In the genomic region with DNA sequence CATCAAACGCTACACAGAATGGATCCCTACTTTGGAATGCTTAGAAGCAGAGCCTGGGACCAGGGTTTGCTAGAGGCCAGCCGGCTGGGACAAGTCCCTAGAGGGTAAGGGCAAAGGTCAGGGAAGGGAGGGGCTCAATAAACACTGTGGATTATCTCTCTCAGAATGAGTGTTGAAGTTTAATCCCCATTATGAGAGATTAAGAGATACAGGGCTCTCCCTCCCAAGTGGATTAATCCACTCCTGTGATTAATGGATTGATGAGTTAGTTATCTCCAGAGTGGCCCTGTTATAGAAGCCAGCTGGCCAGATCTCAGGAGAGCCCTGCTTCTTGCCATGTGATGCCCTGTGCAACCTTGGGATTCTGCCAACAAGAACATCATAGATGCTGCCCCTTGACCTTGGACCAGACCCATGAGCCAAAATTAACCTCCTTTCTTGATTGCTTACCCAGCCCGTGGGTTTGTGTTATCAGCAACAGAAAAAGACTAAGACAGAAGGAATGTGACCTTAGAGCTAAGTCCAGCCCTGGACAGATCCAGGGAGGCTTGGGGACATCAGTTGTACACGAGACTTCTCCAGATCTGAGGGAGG, we compare ENCODE assay signal across 16 mouse cellular contexts.
DNase-seq lines count a peak whose midpoint lies in the region; ATAC-seq and TF ChIP-seq lines count a peak whose summit lies in the region.
"Had no signal": no experiment of that assay in that cellular context is flagged by ENCODE, and none has a peak within 500 bp of the region (broad histone marks: within the 10 kb centered on the region; RNA-seq: fewer than 3 reads in every experiment).

No protein-coding gene starts in this region.

- H3K9ac ChIP-seq in stomach, postnatal 0 days (ENCODE audit: low read length), result no peak overlapping the region
- H3K9ac ChIP-seq: embryonic facial prominence, embryonic 15.5 days; liver, embryonic 12.5 days; lung, embryonic 15.5 days; midbrain, embryonic 13.5 days had no signal

- no peak overlapping the region for H3K4me3 ChIP-seq in stomach, postnatal 0 days (ENCODE audit: low read depth, low read length)
- H3K4me3 ChIP-seq: embryonic facial prominence, embryonic 15.5 days; forebrain, embryonic 10.5 days; layer of hippocampus, adult 2 months; liver, embryonic 12.5 days; lung, embryonic 15.5 days; midbrain, embryonic 13.5 days had no signal

- no peak overlapping the region for H3K27ac ChIP-seq in stomach, postnatal 0 days (replicated peaks)
- H3K27ac ChIP-seq: embryonic facial prominence, embryonic 15.5 days; forebrain, embryonic 10.5 days; layer of hippocampus, adult 2 months; liver, embryonic 12.5 days; lung, embryonic 15.5 days; macrophage; midbrain, embryonic 13.5 days had no signal

- peak; percentile 41 to 48 for DNase-seq in kidney, adult 8-10 months
- no peak for DNase-seq in kidney, postnatal 4 days
- DNase-seq in MN1 (ENCODE audit: low spot score), result peak; percentile 24
- peak; percentile 59 for DNase-seq in adrenal gland, postnatal 14 days
- DNase-seq in retina, postnatal 7 days (ENCODE audit: low read depth, low spot score), result peak; percentile 56
- no peak for DNase-seq in stomach, postnatal 0 days (ENCODE audit: low spot score)
- no peak for DNase-seq in cerebellum, adult 18-20 months
- DNase-seq: cerebellum, adult 9-11 months; gastrocnemius, postnatal 14 days had no signal

- no peak for TF ChIP-seq EP300 in stomach, postnatal 0 days (optimal IDR thresholded peaks at IDR 0.05)

- H3K9me3 ChIP-seq in stomach, postnatal 0 days (ENCODE audit: control insufficient read depth, low read length), result no peaks in the 10 kb centered on the region
- H3K9me3 ChIP-seq: embryonic facial prominence, embryonic 15.5 days; forebrain, embryonic 10.5 days; liver, embryonic 12.5 days; lung, embryonic 15.5 days; midbrain, embryonic 13.5 days had no signal

- H3K27me3 ChIP-seq in stomach, postnatal 0 days (ENCODE audit: control insufficient read depth, insufficient read depth, low read length), result no peaks in the 10 kb centered on the region
- H3K27me3 ChIP-seq: lung, embryonic 15.5 days had no signal

- H3K4me1 ChIP-seq in stomach, postnatal 0 days (replicated peaks; ENCODE audit: control insufficient read depth, insufficient read depth), result no peaks in the 10 kb centered on the region
- H3K4me1 ChIP-seq: lung, embryonic 15.5 days had no signal

- H3K36me3 ChIP-seq in stomach, postnatal 0 days (ENCODE audit: control insufficient read depth, insufficient read depth, low read length), result no peaks in the 10 kb centered on the region
- H3K36me3 ChIP-seq: embryonic facial prominence, embryonic 15.5 days; forebrain, embryonic 10.5 days; liver, embryonic 12.5 days; lung, embryonic 15.5 days; midbrain, embryonic 13.5 days had no signal

- 21% methylated on average over 4 of the region's 4 CpGs for WGBS in stomach, postnatal 0 days

- no peak for TF ChIP-seq CTCF in stomach, postnatal 0 days (IDR thresholded peaks at IDR 0.05; ENCODE audit: low read depth)

- no peak for ATAC-seq in stomach, postnatal 0 days (ENCODE audit: low FRiP score, low TSS enrichment)
- ATAC-seq: liver, embryonic 12.5 days had no signal

- no peak overlapping the region for H3K4me2 ChIP-seq in stomach, postnatal 0 days (replicated peaks; ENCODE audit: low read depth)
- H3K4me2 ChIP-seq: embryonic facial prominence, embryonic 15.5 days; liver, embryonic 12.5 days; lung, embryonic 15.5 days; midbrain, embryonic 13.5 days had no signal

Comparison
In these comparisons a context has a peak if more than half of its experiments do, and no peak if none do; other contexts are left out.
1. DNase-seq: peak in kidney, adult 8-10 months (2 of 2), MN1 (single experiment), adrenal gland, postnatal 14 days (single experiment) and retina, postnatal 7 days (single experiment); none in kidney, postnatal 4 days (0 of 2), stomach, postnatal 0 days (single experiment) and cerebellum, adult 18-20 months (0 of 2).